Mouse (Mus musculus) cortical plate, adult 2 months (tissue): ENCODE data around the gene Iars.

Experiments
- CTCF ChIP-seq: fragments of 200-500 bp; IDR thresholded peaks from 2 replicates; pipeline ENCODE4 v1.5.1; 2011; ENCODE audit warnings: mild to moderate bottlenecking, control low read depth, low read length; ENCODE audit not compliant: insufficient read depth; ENCODE audit errors: extremely low read depth
- POLR2A ChIP-seq: fragments of 200-500 bp; IDR thresholded peaks from 2 replicates; pipeline ENCODE4 v1.6.1; 2011; ENCODE audit warnings: mild to moderate bottlenecking, low read length, control low read depth; ENCODE audit not compliant: insufficient read depth; ENCODE audit errors: extremely low read depth

- TF ChIP-seq POLR2A (no peak), CTCF (no peak)
Measured at GRCm38 (mm10) chr13:49651136-49651535, 30.8 kb upstream of the Iars start.
